Mouse (Mus musculus) cerebellum, adult 9-11 months (tissue): ENCODE data around the gene Lad1.

Experiments used
- DNase-seq: peaks from one replicate; pipeline ENCODE4 v3.0.0; 2022

The Lad1 gene

DNA sequence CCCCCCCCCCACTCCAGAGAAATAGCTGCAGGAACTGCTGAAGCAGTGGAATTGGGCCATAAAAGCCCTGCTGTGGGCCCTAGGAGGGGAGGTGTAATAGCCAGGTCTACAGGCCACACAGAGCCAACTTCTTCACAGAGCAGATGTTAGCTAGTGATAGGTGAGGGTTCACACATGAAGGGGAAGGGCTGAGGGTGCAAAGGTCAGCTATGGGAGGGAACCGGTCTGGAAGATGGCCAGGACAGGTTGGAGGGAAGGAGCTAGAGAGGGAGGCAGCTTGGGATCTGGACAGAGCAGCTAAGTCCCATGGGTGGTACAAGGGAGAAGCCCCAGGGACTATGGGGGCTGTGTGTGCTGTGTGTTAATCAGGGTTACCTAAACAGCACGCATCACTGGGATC, 8.2 kb upstream of the Lad1 start:
- DNase-seq = no peak

GRCm38 (mm10) chr1:135811016-135811646, 7.3 kb upstream of the Lad1 start:
- DNase-seq = peak; percentile 37

- no peak for DNase-seq
These were observed 6.2 kb upstream of the Lad1 start for GRCm38 (mm10) chr1:135812205-135812604.

GRCm38 (mm10) chr1:135812618-135813017, 5.8 kb upstream of the Lad1 start:
- no peak for DNase-seq

- DNase-seq = no peak
These were observed 5.3 kb upstream of the Lad1 start for GRCm38 (mm10) chr1:135813071-135813470.

DNA sequence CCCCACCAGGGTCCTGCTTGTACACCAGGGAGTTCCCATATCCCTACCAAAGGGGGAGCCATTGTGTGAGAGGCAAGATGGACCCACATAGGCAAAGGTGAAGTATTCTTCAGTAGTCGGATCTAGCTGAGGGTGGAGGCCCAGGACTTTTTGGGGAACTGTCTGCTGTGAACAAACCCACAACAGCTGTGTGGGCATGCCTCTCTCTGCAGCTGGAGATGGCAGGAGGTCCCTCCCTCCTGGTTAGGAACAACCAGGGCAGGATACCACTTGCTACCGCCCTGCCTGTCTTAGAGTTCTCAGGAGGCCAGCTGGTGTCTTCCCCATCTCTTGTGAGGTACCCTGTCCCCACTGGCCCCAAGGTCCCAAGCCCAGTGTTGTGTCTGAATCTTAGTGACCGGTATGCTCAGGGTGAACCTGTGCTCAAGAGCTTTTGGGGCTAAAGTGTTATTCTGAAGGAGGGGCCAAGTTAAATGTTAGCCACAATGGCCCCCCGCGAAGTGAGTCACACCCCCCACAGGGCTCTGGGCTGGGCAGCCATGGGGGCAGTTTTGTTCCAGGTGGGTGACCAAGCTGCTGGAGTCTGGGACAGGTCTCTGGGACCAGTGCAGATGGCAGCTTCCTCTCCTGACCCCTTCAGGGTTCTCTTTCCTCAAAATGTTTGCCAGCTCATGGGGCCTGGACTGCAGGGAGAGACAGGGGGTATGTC, 4.6 kb upstream of the Lad1 start:
- DNase-seq = no peak

GRCm38 (mm10) chr1:135814531-135814930, 3.9 kb upstream of the Lad1 start:
- no peak for DNase-seq

- no peak for DNase-seq
These were observed 803 bp upstream of the Lad1 start for GRCm38 (mm10) chr1:135817595-135817994.

DNA sequence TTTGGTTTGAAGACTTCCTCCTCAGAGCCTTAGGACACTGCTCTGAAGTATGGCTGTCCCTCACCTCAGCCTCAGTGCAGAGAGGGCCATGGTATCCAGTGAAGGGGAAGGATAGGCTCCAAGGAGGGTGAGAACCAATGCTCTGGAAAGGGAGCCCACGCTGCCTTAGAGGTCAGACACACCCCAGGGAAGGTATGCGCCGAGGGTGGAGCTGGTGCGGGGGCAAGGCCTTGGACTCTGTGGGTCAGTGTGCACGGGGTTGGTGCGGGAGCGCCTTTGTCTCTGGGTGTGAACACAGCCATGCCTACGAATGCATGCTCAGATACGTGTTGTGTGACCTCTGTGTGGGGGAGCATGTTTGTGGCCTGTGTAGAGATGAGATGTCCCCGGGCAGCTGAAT, 1.7 kb downstream of the Lad1 start:
- no peak for DNase-seq

DNA sequence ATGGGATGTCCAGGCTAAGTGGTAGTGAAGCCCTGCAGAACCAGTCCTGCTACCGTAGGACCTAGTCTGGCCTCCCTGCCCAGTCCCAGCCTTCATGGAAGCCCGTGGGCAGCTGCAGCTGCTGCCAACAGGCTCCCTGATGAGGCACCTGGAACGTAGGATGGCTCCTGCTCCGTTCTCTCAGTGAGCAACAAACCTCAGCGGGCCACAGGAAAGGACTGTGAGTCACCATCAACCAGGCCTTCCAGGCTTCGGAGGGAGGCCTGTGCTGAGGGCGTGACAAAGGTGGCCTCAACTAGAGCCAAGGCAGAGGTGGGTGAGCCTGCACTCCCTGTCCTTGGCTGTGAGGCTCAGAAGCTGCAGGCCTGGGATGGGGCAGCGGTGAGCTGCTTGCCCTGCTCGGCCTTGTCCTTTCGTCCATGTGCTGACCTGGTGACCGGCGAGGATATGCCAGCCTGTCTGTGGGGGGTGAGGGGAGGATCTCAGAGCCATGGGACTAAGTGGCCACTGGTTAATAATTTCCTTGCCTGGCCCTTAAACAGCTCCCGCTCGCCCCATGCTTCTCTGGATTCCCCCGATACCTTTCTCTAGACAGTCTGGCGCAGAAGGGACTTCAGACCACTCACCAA, 2.5 kb downstream of the Lad1 start:
- DNase-seq = no peak

DNA sequence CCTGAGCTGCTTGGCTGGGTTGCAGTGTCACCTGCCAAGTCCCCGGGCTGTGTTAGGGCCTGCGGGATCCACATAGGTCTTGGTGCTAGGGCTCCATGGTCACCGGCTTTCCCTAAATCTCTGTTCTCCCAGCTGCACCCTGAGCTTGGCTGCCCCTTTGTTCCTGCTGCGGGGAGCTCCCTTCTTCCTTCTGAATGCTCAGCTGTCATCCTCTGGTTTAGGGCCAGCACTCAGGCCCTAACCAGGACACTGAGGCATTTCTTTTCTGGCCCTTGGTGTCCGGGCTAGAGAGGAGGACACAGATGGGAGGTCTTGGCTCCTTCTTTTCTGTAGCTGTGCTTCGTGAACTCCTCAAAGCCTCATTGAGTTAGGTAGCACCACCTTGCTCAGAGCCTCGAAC, 3.4 kb downstream of the Lad1 start:
- DNase-seq = no peak

DNA sequence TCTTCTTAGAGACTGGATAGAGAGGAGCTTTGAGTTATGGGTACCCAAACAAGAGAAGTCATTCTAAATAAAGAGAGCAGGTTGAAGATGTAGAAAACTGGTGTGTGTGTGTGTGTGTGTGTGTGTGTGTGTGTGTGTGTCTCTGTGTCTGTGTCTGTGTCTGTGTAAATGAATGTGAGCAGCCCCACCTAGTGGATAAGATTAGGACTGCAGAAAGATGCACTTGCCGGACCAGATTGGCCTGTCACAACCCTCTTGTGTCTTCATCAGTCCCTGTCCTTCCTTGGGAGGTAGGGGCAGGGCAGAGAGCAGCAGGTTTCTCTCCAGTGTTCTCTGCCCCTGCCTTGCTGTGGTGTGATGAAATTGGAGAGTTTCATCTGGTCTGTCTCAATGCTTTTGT, 10.5 kb downstream of the Lad1 start:
- no peak for DNase-seq

- no peak for DNase-seq
These were observed 15.9 kb downstream of the Lad1 start for GRCm38 (mm10) chr1:135834206-135834859.

DNA sequence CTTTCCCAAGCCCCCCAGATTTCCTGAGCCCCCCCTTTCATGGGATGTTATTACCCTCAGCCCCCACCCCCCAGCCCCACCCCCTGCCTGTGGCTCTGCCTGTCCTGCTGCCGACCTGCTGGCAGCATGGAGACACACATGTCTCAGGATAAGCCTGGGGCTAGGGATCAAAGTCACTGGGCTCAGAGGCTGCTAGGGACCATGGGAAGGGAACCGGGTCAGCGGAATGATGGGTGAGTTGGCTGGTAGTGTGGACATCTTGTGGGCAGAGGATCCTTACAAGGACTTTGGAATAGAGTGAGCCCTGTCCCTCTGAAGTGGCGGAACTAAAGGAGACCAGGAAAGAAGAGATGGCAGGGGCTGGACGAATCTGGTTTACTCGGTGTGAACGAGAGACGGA, 16.6 kb downstream of the Lad1 start:
- no peak for DNase-seq

DNA sequence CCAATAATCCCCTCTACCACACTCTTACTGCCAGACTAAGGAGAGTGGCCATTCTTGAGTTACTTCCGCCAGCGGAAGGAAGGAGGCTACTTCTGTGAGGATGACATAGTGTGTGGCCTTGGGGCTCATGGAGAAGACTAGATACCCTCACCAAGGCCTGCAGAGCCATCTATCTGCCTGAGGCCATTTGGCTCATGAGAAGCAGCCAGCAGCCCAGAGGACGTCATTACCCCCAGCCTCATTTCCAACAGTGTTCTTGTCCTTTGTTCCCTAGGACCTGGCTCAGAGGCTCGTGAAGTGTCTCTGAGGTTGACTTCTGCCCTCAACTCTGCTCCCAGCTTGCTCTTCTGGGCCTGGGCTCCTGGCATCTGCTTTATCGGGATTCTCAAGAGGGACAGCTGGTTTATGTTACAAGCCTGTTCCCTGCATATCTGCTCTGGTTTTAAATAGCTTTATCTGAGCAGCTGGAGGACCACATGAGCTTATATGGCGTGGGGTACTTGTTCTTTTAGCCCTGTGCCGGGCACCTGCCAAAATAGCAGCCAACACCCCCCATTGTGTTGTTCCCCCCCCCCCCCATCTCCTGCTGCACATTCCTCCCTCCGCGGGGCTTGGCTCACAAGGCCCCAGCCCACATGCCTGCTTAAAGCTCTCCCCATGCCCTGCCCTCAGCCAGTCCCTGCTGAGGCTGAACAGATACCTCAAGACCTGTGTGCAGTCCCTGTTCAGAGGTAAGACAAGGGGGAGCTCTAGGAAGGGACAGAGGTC, 17.5 kb downstream of the Lad1 start, which contains the start of gene Tnnt2:
TSS of gene Tnnt2 (plus strand) at position 639 of the 768 bp plus-strand sequence.
- DNase-seq = no peak

DNA sequence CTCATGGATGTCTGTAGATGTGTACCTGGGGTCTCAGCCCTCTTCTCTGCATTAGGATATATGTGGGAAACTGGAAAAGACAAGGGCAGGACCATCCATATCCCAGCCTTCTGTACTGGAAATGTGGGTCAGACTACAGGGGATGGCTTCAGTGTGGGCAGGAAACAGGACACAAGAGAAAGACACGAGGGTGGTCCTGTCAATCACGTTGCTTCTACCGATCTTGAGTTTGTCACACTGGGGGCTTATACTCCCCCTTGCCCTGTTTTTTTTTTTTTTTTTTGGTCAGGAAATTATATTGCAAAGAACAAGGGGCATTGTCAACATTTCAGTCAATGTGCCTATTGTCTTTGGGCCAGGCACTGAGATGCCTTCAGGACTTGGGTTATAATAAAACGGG, 20.2 kb downstream of the Lad1 start:
- no peak for DNase-seq

DNA sequence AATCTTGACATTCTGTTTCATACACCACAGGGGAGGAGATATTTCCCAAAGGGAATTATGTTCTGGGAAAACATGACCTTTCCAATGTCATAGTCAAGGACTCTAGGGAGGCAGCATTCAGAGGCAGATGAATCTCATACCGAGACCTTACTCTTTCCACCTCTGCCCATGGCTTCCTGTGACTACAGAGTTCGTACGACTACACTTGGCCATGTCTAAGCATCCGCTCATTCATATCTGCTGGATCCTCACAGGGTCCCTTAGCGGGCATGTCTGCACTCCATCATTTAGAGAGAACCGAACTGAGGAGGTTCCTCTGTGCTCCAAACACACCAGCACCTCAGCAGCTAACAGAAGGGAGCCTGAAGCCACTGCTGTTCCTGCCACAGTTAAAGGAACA, 20.7 kb downstream of the Lad1 start:
- no peak for DNase-seq

GRCm38 (mm10) chr1:135840675-135841395, 22.4 kb downstream of the Lad1 start:
- DNase-seq = no peak

DNA sequence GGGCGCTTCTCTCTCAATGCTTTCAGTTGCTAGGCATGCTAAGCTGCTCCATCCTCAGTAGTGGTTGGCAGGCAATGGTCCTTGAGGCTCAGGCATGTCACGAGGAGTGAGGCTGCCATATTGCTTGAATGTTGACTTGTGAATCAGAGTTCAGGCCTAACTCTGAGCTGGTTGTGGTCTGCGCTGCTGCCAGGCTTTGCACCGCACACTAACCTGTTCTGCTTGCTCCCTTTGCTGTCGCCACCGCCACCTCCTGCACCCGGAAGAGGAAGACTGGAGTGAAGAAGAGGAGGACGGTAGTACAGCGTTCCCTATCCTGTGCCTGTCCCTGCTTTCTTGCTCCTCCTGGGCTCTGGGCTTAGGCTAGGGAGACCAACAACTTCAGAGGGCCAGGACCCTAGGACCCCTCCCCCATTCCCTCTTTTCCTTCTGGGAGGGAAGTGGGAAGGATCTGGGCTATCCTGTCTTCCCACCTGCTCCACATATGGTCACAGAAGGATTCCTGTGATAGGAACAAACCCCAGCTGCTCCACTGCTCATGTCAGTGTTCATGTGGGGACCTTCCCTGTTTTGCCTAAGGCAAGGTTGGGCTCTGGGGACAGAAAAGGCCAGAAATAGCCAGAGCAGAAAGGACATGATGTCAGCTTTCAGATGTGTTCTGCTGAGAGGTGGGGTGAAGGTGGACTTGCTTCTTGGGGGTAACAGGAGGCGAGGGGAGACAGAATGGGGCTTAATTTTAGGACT, 25.3 kb downstream of the Lad1 start:
- DNase-seq = no peak

GRCm38 (mm10) chr1:135844481-135844880, 26.1 kb downstream of the Lad1 start:
- no peak for DNase-seq

DNA sequence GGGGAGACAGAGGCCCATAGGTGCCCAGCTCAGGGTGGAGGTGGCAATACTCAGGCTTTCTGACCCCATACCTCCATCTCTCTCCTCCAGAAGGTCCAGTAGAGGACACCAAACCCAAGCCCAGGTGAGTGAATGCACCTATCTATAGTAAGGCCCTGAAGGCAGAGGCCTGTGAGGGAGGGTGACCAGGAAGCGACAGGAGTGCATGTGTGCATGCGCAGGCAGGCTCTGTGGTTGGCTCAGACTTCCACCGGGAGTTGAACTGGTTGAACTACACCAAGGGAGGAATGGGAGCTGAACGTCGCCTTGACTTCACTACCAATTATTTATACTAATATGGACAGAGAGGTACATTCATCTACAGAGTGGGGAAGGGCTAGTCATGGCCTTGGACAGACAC, 28.2 kb downstream of the Lad1 start:
- no peak for DNase-seq

DNA sequence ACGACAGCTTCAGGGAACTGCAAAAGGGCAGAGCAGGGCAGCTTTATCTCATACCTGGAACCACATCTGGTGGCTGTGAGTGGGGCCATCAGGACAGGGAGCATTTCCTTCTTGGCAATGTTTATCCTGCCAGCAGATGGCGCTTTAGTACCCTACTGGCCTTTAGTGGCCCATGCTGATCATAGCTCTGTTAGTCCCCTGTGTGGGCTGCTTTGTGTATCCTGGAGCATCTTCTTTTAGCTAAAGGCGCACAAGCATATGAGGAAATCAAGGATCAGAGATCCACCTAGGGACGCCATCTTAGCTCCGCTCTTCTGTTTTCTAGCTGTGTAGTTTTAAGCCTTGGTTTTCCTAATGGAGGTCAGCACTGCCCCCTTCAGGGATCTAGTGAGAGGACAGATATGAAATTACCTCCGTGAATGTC, 28.8 kb downstream of the Lad1 start:
- no peak for DNase-seq
